Mouse (Mus musculus) monocyte, adult 5-6 weeks (primary cell): ENCODE data around the gene Bhmt. TPM values are rescaled to one million over a fixed set of nuclear protein-coding genes. Genes with fewer than 3 reads are reported as not detected.

ENCODE experiments used
- ATAC-seq: fragments of 153-309, 156-312 bp; replicated peaks from 2 replicates; pipeline ENCODE4 v1.8.0; 2017; ENCODE audit warnings: mild to moderate bottlenecking; ENCODE audit not compliant: low TSS enrichment, insufficient number of reproducible peaks, severe bottlenecking, poor library complexity, low FRiP score
- total RNA-seq: library from RNA; stranded (forward); fragments of 200-1000, 200-491, 200-594 nt; gene quantifications from 3 replicates; pipeline ENCODE4 v1.2.3, GENCODE M21; 2017

Bhmt gene
- total RNA-seq = not detected in 3 replicates

DNA sequence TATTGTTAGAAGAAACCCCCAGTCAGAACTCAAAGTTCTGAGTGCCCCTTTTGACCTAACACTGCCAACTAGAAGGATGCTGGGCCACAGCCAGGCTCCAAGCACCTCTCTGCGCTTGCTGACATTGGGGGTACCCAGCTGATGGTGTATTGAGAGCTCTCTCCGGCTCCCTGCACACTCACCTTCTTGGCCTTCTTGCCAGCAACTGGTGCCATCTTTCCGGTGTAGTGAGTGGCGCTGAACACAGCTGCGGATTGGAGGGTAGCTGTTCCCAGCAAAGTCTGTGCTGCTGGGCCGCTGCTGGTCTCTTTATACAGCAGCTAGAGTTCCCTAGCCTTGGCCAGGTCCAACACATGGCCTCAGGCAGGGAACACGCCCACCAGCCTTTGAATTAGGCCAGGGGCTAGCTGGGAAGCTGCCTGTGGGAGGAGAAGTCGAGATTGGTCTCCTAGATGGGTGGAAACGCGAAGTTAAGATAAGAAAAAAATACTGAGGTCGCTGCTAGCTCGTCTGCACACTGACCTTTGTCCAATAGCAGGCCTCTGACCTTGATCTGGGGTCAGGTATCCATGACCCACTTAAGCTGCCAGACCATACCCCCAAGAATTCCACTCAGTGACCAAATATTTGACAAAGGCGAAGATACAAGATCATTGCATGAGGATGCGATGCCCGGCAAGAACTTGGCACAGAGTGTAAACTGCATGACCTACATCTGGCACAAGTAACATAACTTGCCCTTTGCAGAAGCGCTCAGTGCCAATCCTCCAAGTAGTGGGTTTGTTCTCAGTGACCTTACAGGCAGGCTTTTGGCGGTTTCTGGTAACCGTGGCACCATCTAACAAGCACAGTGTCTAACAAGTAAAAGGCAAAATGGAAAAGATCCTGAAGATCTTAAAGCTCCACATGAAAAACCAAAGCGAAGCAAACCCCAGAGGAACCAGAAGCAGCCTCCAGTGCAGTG lies at the start of gene Bhmt:
Gene Bhmt, minus strand, starts transcription at position 680 of the 964 bp plus-strand sequence.
- no peak; the same call in 1 of the 2 replicates for ATAC-seq

DNA sequence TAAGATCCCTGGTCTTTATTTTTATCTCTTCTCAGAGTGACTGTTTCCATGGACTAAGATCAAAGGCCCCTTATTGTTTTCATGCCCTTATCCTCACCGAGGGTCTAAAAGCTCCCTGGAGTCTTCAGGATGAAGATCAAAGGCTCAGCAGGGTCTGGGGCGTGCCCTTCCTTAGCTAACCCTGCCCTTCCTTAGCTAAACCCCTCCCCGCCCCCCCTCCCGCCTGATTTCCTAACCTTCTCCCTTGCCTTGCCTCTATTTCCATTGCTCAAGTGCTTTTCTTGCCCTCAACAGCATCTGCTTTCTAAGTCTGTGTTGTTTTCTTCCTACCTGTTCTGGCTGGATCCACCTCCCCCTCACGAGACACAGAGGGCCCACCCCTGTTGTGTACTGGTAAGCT lies 49.6 kb upstream of the Bhmt start:
- ATAC-seq = no peak

DNA sequence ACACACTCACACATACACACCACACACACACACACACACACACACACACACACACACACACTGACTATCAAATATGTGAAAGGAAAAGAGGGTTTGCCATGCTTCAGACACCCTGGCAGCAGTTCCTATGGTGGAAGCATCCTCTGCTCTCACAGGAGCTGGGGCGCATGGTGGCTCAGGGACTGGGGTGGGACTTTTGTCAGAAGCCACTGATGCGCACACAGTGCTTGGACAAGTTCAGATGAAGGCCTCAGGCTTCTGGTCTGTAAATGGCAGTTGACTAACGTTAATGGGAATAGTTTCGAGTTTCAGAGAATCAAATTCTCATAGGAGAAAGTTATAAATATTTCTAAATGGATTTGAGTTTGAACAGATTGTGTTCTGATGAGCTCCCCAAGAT lies 47.5 kb upstream of the Bhmt start:
- ATAC-seq = no peak

DNA sequence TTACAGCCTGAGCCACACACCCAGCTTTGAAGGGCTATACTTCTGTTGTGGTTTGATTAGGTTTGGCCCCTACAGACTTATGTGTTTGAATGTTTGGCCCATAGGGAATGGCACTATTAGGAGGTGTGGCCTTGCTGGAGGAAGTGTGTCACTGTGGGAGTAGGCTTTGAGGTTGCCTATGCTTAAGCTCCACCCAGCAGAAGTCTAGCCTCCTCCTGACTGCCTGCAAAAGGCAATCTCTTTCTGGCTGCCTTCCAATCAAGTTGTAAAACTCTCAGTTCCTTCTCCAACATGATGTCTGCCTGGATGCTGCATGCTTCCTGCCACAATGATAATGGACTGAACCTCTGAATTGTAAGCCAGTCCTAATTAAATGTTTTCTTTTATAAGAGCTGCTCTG lies 45.6 kb upstream of the Bhmt start:
- no peak for ATAC-seq

DNA sequence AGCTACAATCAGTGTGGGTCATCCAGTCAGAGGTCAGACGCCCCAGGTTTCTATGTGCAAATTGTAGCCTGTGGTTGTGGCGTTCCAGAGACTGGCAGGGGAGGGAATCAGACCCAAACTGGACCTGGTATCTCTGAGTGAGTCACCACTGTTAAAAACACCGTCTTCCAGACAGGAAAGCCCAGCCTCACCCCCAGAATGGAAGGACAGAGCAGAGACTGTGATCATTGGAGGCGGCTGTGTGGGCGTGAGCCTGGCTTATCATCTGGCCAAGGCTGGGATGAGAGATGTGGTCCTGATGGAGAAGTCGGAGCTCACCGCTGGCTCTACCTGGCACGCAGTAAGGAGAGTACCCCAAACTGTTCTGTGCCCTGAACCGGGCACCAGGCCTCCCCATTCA lies 39.1 kb upstream of the Bhmt start:
- ATAC-seq = no peak

DNA sequence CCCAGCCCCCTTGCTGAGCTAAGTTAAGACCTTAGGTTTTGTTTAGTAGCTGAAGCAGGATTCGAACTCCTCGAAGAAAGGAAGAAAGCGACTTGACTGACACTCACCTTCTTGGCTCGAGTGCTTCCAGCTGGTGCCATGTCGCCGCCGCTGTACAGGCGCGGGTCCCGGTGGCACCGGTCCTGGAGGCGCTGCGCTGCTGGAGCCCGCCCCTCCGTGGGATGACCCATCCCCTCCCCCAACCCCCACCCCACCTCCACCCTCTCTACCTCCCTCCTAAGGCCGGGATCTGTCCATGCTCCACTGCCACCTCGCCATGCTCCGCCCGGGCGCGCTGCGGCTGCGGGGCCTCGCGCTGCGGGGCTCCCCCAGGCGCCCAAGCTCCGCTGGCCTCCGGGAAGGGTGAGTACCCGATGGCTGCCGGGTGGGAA lies 36.4 kb upstream of the Bhmt start, which contains the start of the genes Bhmt2 and Dmgdh:
Gene Bhmt2, minus strand, starts transcription at position 172 of the 431 bp plus-strand sequence.
Gene Dmgdh, plus strand, starts transcription at position 303 of the 431 bp plus-strand sequence.
- ATAC-seq = no peak

DNA sequence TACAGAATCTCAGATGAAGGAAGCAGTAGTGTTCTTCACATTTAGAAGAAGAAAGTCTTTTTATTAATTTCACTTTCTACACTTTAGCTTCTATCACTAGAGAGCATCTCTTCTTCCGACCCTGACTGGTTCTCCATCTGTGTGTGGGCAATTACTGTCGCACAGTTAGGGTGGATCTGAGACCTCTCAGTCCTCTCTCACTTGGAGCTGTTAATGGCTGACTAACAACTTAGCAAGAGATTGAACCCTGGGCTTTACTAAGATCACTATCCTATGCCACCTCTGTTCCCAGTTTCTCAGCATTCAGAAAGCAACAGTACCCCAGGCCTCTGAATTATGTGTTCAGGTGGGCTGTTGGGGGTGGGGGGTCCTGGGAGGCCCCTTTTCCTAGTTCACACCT lies 35.5 kb upstream of the Bhmt start:
- ATAC-seq = no peak

DNA sequence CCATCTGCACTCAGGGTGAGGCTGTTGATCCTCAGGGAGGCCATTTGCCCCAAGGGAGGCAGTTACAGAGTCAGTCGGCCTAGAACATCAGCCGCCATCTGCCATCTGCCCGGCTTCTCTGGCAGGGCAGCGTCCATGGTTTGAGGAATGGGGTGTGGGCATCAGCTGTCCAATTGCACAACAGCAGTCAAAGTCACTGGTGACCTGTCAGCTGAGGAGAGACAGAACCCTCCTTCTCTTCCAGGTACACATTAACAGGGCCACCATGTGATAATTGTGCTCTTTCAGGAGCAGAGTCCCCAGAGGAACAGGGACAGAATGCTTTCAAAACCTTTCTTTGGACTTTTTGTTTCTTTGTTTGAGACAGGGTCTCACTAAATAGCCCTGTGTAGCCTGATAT lies 34.6 kb upstream of the Bhmt start:
- ATAC-seq = no peak

DNA sequence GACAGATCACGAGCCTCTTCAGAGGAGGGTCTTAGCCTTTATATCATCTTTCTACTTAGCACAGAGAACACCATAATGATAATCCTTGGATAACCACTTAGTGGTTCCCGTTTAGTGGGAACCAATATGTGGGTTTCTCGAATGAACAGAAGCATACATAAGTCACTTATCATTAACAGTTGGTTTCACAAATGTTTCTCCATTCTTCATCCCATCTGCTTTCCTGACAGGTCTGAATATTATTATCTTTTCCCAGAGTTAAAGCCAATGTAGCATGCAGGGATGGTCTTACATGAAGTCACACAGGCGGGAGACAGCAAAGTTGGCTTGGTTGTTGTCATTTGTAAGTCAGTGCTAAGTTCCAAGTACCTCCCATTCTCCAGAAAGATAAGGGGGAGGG lies 29.8 kb upstream of the Bhmt start:
- no peak for ATAC-seq

DNA sequence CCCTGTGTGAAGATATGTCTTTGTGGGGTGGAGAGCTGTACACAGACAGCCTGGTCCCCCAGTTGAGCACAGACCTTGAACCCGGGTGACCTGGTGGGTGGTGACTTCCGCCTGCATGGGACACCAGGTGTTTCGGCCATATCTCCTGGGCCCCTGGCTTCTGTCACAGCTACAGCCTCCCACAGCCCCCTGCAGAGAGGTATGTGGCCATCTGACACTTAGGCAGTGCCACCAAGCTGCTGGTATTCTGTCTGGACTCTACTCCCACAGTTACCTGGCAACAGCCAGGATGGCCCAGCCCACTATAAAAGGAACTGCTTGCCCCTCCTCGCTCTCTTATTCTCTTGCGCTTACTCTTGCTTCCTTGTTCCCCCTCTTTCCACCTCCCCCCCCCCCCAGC lies 20.2 kb upstream of the Bhmt start:
- no peak for ATAC-seq

DNA sequence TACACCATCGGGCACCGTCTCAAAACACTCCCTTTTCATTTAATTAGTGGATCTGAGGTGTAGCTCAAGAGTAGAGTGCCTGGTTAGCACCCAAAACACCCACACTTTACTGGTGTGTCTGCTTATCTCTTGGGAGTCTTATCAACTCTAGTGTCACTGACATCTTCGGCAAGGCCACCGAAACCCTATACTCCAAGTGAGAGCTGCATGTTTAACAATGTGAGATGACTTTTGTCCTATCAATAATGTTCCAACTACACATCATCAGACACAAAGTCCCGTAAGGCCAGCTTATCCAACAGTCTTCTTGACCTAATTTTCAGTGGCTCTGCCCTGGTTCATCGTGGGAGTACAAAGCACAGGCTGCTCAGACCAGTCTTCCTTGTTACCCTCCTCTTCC lies 15.6 kb upstream of the Bhmt start:
- ATAC-seq = no peak

DNA sequence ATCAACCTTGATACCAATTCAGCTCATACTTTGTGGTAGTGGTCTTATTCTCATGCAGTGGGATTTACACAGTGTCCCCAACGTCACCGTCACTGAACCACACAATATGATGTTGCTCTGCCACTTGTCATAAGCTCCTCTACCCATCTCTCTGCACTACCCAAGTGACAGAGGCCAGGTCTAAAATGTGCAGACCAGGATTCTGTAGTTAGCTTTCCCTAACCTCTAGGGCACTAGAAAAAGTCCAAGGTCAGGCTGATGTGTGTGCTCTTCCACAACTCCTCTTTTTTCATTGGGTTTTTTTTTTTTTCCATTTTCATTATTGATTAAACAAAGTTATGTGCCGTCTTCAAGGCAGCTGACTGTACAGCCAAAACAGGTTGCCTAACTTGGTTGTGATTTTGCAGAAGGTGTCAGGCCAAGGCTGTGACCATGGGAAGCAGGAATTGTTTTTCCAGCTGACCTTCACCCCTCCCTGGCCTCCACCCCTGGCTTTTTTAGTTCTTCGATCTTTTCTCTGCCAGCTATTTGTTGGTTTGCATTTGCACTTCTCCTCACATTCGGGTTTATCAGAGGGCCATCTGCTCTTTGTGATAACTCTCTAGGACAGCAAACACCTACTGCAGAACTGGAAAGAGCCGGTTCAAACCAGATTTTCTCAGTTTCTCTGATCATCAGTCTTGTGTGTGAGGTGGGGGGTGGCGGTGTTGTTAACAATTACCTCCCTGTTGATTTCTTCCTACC lies 10.8 kb upstream of the Bhmt start:
- ATAC-seq = no peak

DNA sequence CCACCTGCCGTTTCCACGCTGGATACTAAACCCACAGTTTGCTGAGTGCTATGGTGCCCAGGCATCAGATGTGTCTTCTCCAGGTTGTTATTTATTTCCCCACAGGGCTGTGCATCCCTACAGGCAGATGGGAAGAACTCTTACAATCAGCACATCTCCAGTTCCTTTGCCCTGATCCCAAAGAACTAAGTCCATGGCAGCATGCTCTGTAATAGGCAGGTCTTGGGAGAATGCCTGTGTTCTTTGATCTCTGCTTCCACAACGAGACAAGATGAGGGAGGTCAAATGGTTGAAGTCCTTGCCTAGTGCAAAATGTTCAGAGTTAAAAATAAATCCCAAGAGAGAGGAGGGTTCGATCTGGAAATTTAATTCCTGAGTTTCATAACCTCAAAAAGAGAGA lies 1.9 kb upstream of the Bhmt start:
- ATAC-seq = no peak

DNA sequence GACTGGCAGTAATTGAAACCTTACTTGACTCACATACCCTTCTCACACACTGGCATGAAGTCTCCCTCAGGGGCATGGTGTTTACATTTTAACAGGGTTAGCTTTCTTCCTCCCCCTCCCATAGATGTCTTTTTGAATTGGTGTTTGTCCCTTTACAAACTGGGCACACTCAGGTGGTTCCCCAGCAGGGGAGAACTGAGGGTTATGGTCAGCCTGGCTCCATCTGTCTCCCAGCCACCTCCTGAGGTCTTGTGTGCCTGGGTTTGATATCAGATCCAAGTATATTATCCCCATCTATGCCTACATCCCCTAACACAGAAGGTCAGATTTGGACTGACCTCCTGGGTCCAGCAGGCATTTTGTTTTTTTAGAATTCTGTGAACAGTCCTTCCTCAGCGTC lies 1.2 kb downstream of the Bhmt start:
- no peak for ATAC-seq

DNA sequence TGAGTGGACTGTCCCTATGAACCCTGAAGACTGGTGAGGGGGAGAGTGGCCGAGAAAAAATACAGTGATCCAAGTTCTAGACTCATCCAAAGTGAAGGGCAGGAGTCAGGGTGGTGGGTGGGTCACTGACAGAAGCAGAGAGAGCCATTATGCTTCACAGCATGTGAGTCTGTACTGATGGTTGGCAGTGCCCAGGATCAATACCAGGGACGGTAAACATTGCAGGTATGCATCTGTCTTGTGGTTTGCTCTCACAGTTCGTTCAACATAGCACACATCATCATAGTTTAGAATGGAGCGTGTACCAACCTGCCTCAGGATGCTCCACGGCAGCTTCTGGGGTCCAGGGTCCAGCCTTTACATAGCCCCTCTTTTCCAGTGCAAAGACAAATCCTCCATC lies 4.8 kb downstream of the Bhmt start:
- no peak for ATAC-seq

DNA sequence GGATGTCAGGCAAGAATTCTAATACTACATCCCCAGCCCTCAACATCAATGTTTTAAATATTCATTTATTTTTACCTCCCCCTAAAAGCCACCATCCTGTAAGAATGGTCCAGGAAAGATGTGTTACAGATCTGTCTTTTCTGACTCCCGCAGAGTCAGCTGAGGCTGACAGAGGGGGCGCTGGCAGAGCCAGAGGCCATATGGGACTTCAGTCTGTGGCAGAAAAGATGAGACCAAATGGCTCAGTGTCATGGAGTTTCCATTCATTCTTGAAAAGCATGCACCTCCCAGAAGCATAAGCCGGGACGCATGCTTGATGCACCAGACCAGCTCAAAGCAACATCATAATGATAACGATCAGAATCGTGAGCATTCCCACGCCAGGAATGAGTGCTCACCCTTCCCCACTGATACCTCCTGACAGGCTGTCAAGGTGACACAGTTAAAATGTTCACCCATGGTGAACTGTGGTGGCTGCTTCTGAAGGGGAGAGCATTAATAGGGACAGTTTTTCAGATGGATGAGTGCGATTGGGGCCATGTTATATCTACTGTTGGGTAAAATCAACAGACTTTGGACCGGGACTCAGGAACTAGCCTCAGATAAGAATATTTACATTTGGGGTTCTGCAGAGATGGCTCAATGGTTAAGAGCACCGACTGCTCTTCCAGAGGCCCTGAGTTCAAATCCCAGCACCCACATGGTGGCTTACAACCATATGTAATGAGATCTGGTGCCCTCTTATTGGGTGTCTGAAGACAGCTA lies 6.6 kb downstream of the Bhmt start:
- ATAC-seq = no peak

DNA sequence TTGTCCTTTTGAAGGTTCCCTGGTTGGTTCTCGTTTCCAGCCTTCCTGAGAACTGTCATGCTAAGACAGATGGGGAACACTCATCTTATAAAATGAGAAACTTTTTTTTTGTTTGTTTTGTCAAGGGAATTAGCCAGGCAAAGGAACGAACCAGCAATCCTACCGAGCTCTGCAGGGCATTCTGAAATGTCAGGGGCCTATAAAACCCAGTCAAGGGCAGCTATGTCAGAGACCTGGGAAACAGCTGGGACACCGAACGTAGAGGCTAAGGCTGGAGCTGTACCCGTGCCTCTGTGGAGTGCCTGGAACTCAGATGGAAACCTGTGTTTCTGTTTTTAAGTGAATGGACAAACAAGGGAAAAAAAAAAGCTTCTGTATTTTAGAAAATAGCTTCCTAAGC lies 8.9 kb downstream of the Bhmt start:
- no peak for ATAC-seq

DNA sequence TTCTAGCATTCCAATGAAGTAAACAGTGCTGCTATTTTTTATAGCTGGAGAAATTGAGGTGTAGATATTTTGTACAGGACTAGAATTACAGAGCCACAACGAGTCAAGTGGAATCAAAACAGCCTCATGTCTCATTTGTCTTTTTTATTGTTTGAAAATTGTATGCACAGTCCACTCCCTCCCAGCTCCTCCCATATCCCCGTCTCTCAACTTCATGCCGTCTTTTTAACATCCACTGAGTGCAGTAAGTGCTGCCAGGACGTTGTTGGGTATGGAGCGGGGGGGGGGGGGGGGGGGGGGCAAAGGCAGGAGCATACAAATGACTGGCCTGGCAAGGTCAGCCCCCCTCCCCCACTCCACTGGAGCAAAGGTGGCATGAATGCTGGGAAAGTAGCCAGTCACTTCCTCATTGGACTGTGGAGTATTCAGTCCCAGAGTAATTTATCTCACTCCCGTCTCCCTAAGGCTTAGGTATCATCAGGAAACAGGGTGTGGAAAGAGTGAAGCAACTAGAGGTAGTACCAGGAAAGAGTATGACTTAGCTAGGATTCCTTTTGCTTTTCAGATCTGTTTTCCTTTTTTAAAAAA lies 23.3 kb downstream of the Bhmt start:
- no peak for ATAC-seq

DNA sequence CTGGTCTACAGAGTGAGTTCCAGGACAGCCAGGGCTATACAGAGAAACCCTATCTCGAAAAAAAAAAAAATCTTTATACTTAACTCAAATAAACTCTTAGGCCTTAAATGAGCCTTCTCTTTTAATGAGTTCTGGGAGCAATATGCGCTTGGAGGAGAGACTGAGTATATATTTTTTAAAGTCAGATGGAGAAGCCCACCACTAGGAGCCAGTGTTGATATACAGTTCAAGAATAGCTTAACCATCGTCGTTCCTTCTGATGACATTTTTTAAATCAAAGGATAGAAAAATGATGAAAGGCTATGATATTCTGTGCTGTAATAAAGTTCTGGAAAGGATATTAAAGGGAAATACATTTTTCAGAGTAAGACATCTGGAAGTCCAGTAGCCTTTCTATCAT lies 24.0 kb downstream of the Bhmt start:
- no peak for ATAC-seq
